Mouse (Mus musculus): Measurements from ENCODE around the gene 3110018I06Rik.

- TF ChIP-seq CTCF (IDR thresholded peaks at IDR 0.05; ENCODE audit: low read depth) (no peak), EP300 (IDR thresholded peaks at IDR 0.05; ENCODE audit: low read depth) (no peak)
These were observed 32.5 kb downstream of the 3110018I06Rik start for GRCm38 (mm10) chr12:107520941-107521340.
